Mouse (Mus musculus): Measurements from ENCODE around the gene Trpm5. TPM values are rescaled to one million over a fixed set of nuclear protein-coding genes. Genes with fewer than 3 reads are reported as not detected.

Gene Trpm5
- total RNA-seq, 2 experiments from 2014 or later: 1.2 to 2.8 TPM

DNA sequence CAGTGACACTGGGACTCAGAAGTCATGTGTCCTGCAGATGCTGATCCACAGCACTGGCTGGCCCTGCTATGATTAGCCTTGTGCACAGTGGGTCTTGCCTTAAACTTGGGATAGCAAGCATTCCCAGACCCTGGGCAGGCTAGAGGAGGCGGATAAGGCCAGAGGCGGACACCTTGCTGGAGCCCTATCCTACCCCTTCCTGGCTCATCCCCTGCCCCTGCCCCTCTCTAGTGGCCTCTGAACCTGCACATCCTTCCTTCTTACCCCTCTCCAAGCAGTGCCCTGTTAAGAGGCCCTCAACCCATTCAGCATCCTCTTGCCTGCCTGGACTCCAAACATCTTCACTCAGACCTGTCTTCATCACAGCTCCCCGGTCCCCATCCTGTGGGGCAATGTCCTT is 53.9 kb downstream of the Trpm5 start:
- no peak for DNase-seq

DNA sequence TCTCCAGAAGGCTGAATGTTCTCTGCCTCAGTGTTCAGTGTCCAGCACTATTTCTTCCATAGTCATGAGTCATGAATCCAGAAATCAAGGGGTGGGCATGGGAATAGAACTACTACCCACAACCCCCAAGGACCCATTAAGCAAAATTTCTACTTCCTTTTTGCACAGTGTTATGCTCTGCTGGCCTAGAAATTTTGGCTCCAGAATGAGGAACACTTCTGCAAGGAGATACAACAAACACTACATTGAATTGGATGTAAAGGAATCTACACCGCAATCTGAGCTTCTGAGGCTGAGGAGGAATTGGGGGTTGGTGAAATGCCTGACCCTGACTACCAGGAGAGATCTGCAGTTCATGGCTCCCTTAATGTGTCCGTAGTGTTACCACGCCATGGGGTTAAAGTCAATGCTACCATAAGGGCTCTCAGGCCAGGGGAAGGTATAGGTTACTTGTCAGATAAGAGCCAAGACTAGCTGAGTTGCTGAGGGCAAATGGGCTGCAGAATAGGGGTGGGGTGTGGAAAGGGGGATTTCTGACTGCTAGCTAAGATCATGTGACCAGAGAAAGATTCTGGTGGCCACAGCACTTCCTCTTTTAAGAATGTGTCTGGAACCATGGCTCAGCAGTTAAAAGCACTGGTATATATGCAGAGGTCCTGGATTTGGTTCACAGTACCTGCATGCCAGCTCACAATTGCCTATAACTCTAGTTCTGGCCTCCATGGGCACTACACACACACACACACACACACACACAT is 56.1 kb downstream of the Trpm5 start:
- DNase-seq: no peak

DNA sequence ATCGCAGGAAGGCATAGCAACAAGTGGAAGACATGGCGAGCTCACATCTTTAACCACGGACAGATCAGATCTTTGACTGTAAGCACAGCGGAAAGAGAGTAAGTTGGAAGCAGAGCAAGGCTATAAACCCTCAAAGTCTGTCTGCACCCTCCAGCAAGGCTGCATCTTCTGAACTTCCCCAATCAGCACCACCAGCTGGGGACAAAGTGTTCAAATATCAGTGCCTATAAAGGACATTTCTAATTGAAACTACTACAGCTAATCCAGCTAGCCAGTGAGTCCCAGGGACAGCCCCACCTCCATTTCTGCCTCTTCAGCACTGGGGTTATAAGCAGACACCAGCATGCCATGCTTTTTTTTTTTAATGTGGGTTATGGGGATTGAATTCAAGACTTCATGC is 57.1 kb downstream of the Trpm5 start:
- DNase-seq: no peak

DNA sequence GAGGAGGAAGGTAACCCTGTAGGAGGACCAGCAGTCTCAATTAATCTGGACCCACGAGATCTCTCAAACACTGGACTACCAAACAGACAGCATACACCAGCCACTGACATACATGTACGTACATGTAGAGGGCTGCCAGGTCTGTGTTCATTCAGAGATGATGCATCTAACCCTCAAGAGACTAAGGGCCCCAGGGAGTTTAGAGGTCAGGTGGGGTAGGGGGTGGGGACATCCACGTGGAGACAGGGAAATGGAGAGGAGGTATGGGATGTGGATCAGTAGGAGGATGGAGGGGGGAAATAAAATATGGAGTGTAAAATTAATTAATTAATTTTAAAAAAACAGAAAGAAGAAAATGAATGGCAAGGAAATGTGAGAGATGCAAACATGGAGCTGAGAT is 57.7 kb downstream of the Trpm5 start:
- no peak for DNase-seq

DNA sequence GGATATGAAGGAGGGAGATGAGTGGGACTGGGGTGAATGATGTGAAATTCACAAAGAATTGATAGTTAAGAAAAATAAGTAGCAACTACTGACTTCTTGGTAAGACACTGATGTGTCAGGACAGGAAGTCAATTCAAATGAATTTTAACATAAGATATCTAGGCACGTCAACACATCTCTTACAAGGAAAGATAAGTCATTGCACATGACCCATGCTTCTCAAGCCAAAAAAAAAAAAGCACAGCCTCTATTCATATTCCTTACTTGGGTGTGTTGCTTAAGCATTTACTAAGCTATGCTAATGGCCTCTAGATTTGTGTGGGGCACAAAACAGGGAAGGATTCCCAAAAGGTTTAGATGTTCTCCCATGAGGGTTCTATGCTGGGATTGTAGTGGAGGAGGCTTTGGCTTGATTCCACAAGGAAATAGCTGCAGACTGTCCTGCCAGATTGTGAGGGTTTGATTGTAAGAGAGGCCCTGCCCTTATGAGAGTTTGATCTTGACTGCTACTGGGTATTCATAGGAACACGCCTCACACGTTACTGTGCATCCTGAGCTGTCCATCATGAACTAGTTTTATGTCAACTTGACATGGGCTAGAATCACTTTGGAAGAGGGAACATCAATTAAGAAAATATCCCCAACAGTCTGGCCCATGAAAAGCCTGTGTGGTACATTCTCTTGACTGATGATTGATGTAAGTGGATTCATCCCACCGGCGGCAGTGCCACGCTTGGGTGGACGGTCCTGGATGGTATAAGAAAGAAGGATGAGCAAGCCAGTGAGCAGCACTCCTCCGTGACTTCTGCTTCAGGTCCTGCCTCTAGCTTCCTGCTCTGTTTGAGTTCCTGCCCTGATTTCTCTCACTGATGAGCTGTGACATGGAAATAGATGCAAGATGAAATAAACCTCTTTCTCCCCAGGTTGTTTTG is 59.7 kb downstream of the Trpm5 start:
- DNase-seq: no peak

DNA sequence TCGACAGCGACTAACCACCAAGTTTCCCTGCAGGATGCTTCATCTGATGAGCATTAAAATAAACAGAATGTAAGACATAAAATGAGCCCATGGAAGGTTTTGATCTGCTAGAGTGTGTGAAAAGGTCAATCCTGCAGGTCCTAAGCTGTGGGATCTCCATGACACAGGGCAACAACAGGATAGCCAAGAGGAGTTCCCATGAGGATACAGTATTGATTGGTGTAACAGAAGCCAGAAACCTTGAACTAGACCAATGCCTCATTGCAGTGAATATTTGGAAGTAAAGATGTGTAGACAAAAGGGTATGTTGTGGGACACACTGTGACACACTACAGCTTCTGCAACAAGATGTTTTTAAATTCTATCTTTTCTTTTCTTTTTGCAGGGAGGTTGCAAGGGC is 60.3 kb downstream of the Trpm5 start:
- DNase-seq: no peak

DNA sequence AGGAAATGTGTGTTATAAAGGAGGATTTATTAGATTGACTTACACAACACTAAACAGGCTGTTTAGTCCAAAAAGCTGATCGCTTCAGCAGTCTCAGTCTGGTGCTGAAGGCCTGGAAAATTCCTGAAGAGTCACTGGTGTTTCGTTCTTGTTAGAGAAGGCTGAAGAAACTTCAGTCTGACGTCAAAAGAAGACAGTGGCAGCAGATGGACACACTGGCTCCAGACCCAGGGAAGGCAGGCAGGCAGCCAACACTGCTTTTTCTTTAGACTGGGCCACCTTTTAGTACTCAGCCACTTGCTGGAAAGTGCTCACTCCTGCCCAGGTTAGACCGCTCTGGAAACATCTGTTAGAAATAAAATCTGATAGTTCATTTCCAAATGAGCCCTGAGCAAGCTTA is 60.9 kb downstream of the Trpm5 start:
- DNase-seq: no peak

DNA sequence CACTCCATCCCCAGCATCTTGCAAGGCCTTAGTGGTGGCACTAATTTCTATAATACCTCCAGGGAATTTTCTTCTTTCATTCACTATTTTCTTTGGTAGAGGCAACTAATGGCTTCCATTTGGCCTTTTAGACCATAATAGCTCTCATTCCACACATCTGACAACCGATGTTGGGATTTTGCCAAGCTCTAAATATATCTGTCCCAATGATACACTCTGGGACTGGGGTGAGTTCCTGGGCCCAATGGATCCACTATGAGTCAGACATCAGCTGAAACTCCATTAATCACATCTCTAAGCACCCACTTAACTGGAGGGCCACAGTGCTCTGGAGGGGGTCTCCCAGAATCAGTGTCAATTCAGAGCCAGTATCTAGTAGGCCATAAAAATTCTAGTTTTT is 62.6 kb downstream of the Trpm5 start:
- DNase-seq: no peak

DNA sequence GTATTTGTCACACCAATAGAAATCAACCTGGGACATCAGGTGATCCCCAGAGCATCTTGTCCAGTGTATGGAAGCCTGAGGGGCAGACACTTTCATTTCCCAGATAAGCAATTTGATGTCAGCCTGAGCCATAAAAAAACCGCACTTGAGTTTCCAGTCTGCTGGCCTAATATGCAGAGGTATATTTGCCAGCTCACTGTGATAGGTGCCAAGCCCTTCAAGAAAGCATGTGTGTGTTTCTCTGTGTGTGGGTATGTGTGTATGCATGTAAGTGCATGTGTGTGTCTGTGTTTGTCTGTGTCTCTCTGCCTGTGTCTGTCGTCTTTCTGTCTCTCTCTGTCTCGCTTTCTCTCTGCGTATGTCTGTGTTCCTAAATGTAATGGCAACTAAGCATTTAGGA is 67.2 kb downstream of the Trpm5 start:
- no peak for DNase-seq

DNA sequence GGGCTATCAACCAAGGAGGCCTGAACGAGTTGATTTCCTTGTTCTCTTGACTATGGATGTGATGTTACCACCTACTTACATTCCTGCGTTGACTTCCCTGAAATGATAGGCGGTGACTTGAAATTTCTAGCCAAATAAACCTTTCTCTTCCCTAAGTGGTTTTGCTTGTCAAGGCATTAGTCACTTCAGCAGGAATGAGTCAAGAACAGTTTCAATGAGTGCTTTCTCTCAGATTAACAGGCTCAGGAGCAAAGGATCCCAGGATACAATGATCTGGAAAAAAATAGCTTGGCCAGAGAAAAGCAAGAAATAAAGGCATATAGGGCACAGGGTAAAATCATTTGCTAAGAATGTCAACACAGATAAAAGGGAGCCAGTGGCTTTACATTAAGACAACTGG is 68.9 kb downstream of the Trpm5 start:
- no peak for DNase-seq

DNA sequence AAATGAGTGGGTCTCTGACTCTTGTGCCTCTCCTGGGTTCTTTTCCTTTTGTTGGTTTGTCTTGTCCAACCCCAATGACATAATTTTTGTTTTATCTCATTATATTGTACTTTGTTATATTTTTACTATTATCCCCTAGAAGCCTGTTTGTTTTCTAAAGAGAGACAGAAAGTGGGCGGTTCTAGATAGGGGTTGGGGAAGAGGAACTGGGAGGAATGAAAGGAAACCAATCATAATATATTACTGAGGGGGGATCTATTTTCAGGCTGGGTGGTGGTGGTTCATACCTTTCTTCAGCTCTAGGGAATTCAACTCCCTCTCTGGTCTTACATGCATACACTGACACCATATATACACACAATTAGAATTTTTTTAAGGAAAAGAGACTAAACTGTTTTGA is 70.1 kb downstream of the Trpm5 start:
- DNase-seq: no peak

DNA sequence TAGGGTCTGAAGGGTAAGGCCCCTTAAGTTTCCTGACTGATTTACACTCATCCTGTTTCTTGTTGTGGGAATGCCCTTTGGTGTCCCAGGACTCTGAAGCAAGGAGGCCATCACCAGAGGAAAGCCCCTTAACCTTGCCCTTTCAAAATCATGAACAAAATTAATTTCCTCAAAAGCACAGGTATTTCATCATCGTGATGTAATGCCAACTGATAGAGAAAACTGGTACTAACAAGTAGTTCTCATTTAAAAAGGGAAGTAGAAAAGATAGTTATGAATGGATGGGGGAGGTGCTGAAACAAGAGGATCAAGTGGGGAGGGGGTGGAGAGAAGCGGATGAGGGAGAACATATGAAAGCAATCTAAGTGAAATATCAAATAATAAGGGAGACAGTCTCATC is 70.9 kb downstream of the Trpm5 start:
- DNase-seq: no peak

DNA sequence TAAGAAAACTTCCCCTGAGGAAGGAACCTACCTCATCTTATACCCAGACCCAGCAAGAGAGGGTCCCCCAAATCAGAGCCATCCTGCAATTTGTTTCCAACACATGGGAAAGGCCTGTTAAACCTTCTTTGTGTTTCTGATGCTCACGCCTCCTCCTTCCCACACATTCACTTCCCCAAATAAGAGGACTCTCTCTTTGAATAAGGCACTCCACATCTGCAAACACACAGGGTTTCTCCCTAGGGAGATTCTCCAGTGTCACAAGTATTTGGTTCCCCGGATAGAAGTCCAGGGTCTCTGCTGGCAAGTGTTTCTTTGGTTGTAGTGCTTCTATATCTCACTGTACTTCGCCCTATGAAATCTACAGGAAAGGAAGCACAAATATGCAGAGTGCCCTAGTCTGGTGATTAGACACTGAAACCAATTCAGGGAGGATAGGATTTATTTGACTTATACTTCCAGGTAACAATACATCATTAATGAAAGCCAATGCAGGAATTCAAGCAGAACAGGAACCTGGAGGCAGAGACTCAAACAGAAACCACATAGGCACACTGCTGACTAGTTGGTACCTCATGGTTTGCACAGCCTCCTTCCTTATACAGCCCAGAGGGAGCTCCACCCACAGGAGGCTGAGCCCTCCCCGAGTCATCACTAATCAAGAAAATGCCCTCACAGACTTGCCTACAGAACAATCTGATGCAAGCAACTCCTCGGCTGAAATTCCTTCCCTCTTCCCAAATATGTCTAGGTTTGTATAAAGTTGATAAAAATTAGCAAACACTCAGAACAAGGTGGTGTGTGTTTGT is 72.9 kb downstream of the Trpm5 start:
- DNase-seq: no peak

DNA sequence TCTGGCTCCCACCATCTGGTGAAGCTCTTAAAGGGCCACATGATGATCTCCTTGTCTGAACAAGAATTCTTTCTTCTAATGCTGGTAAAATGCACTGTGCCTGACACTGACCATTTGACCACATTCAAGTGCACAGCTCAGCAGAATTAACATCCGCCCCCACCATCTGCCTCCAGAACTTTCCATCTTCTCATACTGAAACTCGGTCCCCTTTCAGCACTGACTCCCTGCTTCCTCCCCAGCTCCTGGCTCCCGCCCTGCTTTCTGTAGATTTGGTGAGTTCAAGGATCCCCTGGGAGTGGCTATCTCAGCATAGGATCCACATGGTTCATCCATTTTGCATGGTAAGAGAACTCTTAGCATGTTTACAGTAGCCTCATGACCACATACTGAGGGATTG is 73.7 kb downstream of the Trpm5 start:
- DNase-seq: no peak

DNA sequence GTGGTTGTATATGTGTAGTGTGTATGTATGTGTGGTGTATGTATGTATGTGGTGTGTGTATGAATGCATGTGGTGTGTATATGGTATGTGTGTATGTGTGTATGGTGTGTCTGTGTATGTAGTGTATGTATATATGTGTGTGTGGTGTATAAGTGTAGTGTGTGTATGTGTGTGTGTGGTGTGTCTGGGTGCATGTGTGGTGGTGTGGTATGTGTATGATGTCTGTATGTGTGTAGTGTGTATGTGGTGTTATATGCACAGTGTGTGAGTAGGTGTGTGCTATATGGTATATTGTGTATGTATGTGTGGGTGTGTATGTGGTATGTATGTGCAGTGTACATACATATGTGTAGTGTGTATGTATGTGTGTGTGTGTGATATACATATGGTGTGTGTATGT is 74.4 kb downstream of the Trpm5 start:
- no peak for DNase-seq

Other genes with a start within 250 kb of the Trpm5 start
- under 1 TPM; 0.27 to 0.28 TPM for gene Th, start 163.5 kb downstream of the Trpm5 start, total RNA-seq (2021)
- gene Ascl2, start 125.4 kb downstream of the Trpm5 start, total RNA-seq (2021): not detected
- gene Tspan32, start 89.6 kb downstream of the Trpm5 start, total RNA-seq (2021): under 1 TPM; 0.16 to 0.90 TPM
- gene Cd81, start 41.9 kb downstream of the Trpm5 start, total RNA-seq (2021): 100 to 1,000 TPM; 236 to 268 TPM
- gene Tssc4, start 25.4 kb downstream of the Trpm5 start, total RNA-seq (2021): 10 to 100 TPM; 14.3 to 16.9 TPM
- gene Kcnq1, start 11.7 kb upstream of the Trpm5 start, total RNA-seq (2021): 1 to 10 TPM; 1.6 to 1.9 TPM

All from gastrocnemius, postnatal 10 days (tissue).